Mouse (Mus musculus) small intestine, adult 2 months (tissue): ENCODE measurements around the gene Bcor. TPM values are rescaled to one million over a fixed set of nuclear protein-coding genes. Genes with fewer than 3 reads are reported as not detected.

Experiments used
- H3K27ac ChIP-seq: fragments of 200-500 bp; 2 replicates; pipeline ENCODE4 v1.5.1; 2012; ENCODE audit warnings: low read depth, low read length, control low read depth, inconsistent platforms; ENCODE audit not compliant: insufficient read depth
- H3K27me3 ChIP-seq: fragments of 200-500 bp; 2 replicates; pipeline ENCODE4 v1.6.1; 2012; ENCODE audit warnings: mild to moderate bottlenecking, moderate library complexity, low read length, inconsistent platforms; ENCODE audit not compliant: control insufficient read depth, insufficient read depth
- H3K36me3 ChIP-seq: fragments of 200-500 bp; 2 replicates; pipeline ENCODE4 v1.6.1; 2012; ENCODE audit warnings: mild to moderate bottlenecking, low read length, control low read depth, inconsistent platforms; ENCODE audit not compliant: control insufficient read depth, insufficient read depth
- H3K4me1 ChIP-seq: fragments of 200-500 bp; 2 replicates; pipeline ENCODE4 v1.6.1; 2012; ENCODE audit warnings: low read length, inconsistent platforms, mixed read lengths; ENCODE audit not compliant: control insufficient read depth, insufficient read depth, insufficient read length
- H3K4me3 ChIP-seq: fragments of 200-500 bp; 2 replicates; pipeline ENCODE4 v1.5.1; 2012; ENCODE audit warnings: low read depth, mild to moderate bottlenecking, control low read depth, inconsistent platforms, low read length, moderate library complexity
- CTCF ChIP-seq: fragments of 200-500 bp; IDR thresholded peaks from 2 replicates; pipeline ENCODE4 v1.5.1; 2012; ENCODE audit warnings: low read depth, mild to moderate bottlenecking, control low read depth, inconsistent platforms, low read length, moderate library complexity, mixed read lengths; ENCODE audit not compliant: insufficient replicate concordance, insufficient read length; ENCODE audit errors: extremely low read depth
- POLR2A ChIP-seq: fragments of 200-500 bp; IDR thresholded peaks from 2 replicates; pipeline ENCODE4 v1.6.1; 2012; ENCODE audit warnings: low read depth, mild to moderate bottlenecking, control low read depth, inconsistent platforms, low read length, moderate library complexity
- WGBS: fragments of 180-500 bp; shearing (Covaris S2); methylation state at CpG from one replicate; pipeline ENCODE4 v1.1.7; 2018; 5-methylcytosine and 5-hydroxymethylcytosine counted together
- polyA plus RNA-seq: library from polyadenylated mRNA; depleted of rRNA; stranded (reverse); fragments of >200 nt; gene quantifications from 2 replicates; pipeline ENCODE4 v1.2.3, GENCODE M21; 2012

The Bcor gene
- polyA plus RNA-seq, 1 experiment = 5.5 TPM

DNA sequence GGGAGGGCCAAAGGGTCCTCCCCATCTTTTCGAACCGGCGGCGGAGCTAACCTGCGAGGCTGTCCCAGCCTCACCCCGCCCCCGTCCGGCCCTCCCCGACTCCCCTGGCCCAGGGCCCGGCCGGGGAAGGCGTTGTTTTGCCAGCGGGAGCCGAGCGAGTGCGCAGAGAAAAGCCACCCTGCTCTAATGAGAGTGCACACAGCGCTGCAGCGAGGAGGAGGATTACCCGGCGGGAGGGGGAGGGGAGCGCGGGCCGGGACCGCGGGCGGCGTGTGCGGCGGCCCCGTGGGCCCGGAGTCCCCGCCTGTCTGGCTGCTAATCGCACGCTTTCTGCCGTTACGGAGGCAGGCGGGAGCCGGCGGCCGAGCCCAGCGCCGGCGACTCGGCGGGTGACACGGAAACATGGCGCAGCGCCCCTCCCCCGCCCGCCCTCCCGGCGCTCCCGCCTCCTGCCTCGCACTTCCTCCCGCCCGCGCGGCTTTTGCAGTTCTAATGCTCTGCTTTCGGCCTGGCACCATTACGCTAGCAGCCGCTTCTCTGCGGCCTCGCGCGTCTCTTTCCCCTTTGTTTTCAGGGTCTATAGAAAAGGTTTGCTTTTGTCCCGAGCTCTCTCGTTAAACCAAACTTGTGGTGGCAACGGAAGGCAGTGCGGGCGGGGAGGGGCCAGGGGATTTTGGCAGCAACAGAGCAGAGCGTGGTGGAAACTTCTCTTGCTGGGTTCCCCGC, 71.7 kb downstream of the Bcor start:
- Histone ChIP-seq H3K27me3 (no peaks in the 10 kb centered on the region; the same call in 1 of the 2 replicates), H3K36me3 (no peaks in the 10 kb centered on the region), H3K4me1 (peaks cover 18% of the 10 kb centered on the region), H3K4me3 (peak overlapping the region; percentile 97), H3K27ac (peak overlapping the region; percentile 84)
- TF ChIP-seq CTCF (no peak), POLR2A (no peak)
- WGBS = 4% methylated on average over 68 of the region's 72 CpGs

DNA sequence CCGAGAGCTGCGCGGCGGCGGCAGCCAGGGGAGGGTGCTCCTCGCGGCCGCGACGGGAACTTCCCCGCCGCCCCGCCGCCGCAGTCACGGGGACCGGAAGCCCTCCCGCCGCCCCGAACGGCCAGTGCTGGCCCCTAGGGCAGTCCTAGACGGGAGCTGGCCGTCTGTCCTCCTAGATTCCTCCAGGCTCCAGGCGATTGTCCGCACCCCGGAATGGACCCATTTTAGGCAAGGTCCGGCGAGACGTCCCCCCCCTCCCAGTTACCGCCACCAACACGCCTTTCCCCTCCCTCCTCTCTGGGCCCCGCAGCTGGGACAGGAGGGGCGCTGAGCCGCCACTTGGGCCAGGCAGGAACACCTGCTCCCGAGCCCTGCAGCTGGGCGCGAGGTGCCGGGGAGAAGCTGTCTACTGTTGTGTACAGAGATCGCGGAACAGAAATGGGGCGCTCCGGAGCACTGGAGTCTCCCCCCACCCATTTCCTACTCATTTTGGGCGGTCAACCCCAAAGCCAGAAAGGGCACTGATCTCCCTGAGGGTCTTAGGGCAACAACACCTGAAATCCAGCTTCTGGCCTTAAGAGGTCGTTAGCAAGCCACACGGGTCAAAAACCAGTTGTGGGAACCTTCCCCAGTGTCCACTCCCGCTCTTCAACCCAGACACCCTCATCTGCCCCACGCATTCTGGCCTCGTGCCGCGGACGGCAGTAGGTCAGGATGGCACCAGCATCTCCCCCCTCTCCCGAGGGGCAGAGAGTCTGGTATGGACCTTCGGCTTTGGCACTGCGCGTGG, 72.4 kb downstream of the Bcor start:
- Histone ChIP-seq H3K27ac (peak overlapping the region; percentile 78), H3K27me3 (no peaks in the 10 kb centered on the region; the same call in 1 of the 2 replicates), H3K4me1 (peaks cover 18% of the 10 kb centered on the region), H3K4me3 (peak overlapping the region; percentile 97), H3K36me3 (no peaks in the 10 kb centered on the region)
- TF ChIP-seq CTCF (no peak), POLR2A (no peak)
- 5% methylated on average over 54 of the region's 55 CpGs for WGBS

DNA sequence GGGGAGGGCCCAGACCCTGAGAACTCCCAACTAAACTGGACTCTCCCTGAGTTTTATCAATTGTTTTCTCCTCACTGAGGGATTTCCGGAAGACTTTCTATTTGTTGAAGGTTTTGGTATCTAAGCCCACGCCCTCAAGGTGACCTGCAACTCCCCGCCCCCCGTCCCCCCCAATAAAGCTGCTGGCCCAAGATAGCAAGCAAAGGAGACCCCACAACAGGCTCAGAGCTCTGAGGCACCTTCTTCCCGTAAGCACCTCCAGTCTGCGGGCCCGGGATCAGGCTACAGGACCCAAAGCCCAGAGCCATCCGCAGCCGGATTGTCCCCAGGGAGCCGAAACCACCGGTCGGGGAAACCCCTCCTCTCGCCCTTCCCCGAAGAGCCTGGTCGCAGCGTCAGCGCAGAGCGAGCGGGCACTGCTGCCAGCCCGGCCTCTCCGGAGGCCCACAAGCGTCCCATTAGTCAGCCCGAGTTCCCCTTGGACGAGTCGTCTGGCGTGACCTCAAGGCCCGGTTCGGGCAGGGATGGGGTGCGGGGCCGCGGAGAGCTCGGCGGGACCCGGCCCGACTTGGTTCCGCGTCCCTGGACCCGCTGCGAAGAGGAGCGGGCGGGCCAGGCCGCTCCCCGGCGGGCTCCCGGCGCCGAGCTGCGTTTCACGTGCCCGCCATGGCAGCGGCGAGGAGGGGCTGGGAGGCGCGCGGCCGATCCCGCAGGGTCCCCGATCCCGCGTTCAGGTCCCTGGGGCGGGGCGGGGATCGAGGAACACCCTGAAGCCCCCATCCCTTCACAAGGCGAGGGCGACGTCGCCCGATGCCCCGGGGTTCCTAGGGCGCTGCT, 73.3 kb downstream of the Bcor start:
- peak overlapping the region; percentile 97 for H3K4me3 ChIP-seq
- peaks cover 18% of the 10 kb centered on the region for H3K4me1 ChIP-seq
- no peaks in the 10 kb centered on the region for H3K36me3 ChIP-seq
- no peaks in the 10 kb centered on the region; the same call in 1 of the 2 replicates for H3K27me3 ChIP-seq
- WGBS = 4% methylated on average over 69 of the region's 70 CpGs
- no peak for TF ChIP-seq POLR2A
- TF ChIP-seq CTCF = no peak
- no peak overlapping the region for H3K27ac ChIP-seq

DNA sequence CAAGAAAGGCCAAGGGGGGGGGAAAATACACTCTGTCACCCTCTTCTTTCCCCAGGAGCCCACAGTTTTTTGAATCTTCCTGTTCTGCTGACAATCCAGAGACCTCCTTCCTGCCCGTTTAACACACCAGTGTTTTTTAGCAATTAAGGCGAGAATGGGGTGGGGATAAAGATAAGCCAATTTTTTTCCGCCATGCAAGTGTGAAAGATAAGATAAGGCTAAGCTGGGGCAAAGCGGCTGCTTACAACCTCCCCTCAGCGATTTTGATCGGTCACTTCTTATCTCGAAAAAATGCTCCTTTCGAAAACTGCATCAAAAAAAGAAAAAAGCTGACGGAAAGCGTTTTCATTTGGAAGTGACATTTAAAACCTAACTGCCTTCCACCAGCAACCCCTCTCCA, 74.2 kb downstream of the Bcor start:
- TF ChIP-seq CTCF (no peak), POLR2A (no peak)
- WGBS = 19% methylated on average over 10 of the region's 10 CpGs
- Histone ChIP-seq H3K27ac (no peak overlapping the region), H3K27me3 (no peaks in the 10 kb centered on the region; the same call in 1 of the 2 replicates), H3K4me3 (no peak overlapping the region), H3K36me3 (no peaks in the 10 kb centered on the region), H3K4me1 (peaks cover 19% of the 10 kb centered on the region)

DNA sequence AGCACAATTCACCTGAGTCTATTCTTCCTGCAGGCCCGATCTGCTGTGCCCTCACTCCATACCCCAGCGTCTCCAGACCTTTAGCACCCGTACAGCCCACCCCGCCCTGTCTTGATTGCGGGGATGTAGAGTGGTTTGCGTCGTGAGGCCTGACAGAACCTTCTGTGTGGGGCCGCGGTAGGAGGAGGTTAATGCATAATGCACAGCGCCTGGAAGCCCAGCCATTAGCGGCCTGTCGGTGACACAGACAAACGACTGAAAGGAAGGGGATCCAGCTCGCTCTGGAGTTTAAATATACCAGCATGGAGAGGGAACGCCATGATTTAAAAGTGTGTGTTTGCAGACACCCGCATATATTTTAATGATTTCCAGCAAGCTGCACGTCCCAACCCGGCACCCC, 74.9 kb downstream of the Bcor start:
- Histone ChIP-seq H3K4me3 (no peak overlapping the region), H3K27me3 (no peaks in the 10 kb centered on the region; the same call in 1 of the 2 replicates), H3K36me3 (no peaks in the 10 kb centered on the region), H3K4me1 (peaks cover 15% of the 10 kb centered on the region), H3K27ac (no peak overlapping the region)
- TF ChIP-seq CTCF (no peak), POLR2A (no peak)
- 23% methylated on average over 18 of the region's 18 CpGs for WGBS

DNA sequence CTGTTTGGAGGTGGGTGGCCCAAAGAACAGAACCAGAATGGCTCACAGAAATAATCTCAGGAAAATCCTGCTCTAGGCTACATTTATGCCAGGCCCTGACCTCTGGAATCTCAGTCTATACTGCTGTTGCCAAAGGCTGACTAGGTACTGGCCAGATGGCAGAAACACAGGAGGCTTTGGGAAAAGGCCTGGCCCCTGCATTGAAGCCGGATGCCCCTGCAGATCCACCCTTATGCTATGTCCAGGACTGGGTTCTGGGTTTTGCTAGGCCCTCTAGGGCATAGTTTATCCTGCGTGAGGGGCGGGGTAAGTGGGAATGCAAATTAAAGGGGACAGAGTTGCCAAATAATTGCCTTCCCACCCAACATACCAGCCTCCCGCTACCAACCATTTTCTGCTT, 75.5 kb downstream of the Bcor start:
- WGBS = 60% methylated on average over 4 of the region's 4 CpGs
- no peak overlapping the region for H3K4me3 ChIP-seq
- H3K36me3 ChIP-seq = no peaks in the 10 kb centered on the region
- H3K27me3 ChIP-seq = no peaks in the 10 kb centered on the region; the same call in 1 of the 2 replicates
- no peak overlapping the region for H3K27ac ChIP-seq
- peaks cover 10% of the 10 kb centered on the region for H3K4me1 ChIP-seq
- TF ChIP-seq POLR2A (no peak), CTCF (no peak)
